Mouse (Mus musculus): Measurements from ENCODE around the gene Krt2.

- no peak for TF ChIP-seq CTCF (IDR thresholded peaks at IDR 0.05; ENCODE audit: low read depth, low read length)
- no peak for TF ChIP-seq POLR2A (IDR thresholded peaks at IDR 0.05; ENCODE audit: insufficient read depth, low read length)
These were observed 40.9 kb upstream of the Krt2 start for GRCm38 (mm10) chr15:101858673-101859425.

All from ES-Bruce4 (cell line).